Mouse (Mus musculus) bone marrow macrophage, adult 2 months (primary cell): ENCODE measurements around the gene Fam241a. TPM values are rescaled to one million over a fixed set of nuclear protein-coding genes. Genes with fewer than 3 reads are reported as not detected.

Experiments
- H3K27ac ChIP-seq: 2 replicates; pipeline ENCODE4 v1.5.1; 2012; ENCODE audit warnings: low read depth, low read length; ENCODE audit not compliant: insufficient read depth
- H3K4me1 ChIP-seq: 2 replicates; pipeline ENCODE4 v1.6.1; 2012; ENCODE audit warnings: low read length; ENCODE audit not compliant: control insufficient read depth, insufficient read depth
- H3K4me3 ChIP-seq: 2 replicates; pipeline ENCODE4 v1.5.1; 2012; ENCODE audit warnings: mild to moderate bottlenecking, low read length, moderate library complexity; ENCODE audit not compliant: insufficient read depth
- CTCF ChIP-seq: IDR thresholded peaks from 2 replicates; pipeline ENCODE4 v1.5.1; 2012; ENCODE audit warnings: low read depth, mild to moderate bottlenecking, low read length, moderate library complexity
- POLR2A ChIP-seq: IDR thresholded peaks from 2 replicates; pipeline ENCODE4 v1.6.1; 2012; ENCODE audit warnings: mild to moderate bottlenecking, low read depth, low read length, borderline replicate concordance
- polyA plus RNA-seq: library from polyadenylated mRNA; stranded (reverse); fragments of >200 nt; gene quantifications from 2 replicates; pipeline ENCODE4 v1.2.4, GENCODE M21; 2012; ENCODE audit not compliant: missing spikeins, insufficient read depth, insufficient read length

Fam241a gene
- polyA plus RNA-seq, 1 experiment, result 23.7 TPM

GRCm38 (mm10) chr3:127881684-127882083, 14.4 kb downstream of the Fam241a start:
- H3K4me3 ChIP-seq, result no peak overlapping the region
- TF ChIP-seq CTCF (no peak), POLR2A (no peak)
- H3K27ac ChIP-seq, result peak overlapping the region; percentile 5; the same call in 1 of the 2 replicates
- peaks cover 20% of the 10 kb centered on the region for H3K4me1 ChIP-seq

- peaks cover 16% of the 10 kb centered on the region for H3K4me1 ChIP-seq
- no peak for TF ChIP-seq CTCF
- H3K27ac ChIP-seq, result no peak overlapping the region
- no peak overlapping the region for H3K4me3 ChIP-seq
Observed at GRCm38 (mm10) chr3:127879968-127880367, 16.2 kb downstream of the Fam241a start.

- Histone ChIP-seq H3K27ac (no peak overlapping the region), H3K4me1 (peaks cover 2% of the 10 kb centered on the region; the same call in 1 of the 2 replicates), H3K4me3 (no peak overlapping the region)
- no peak for TF ChIP-seq CTCF
- no peak for TF ChIP-seq POLR2A
Observed at GRCm38 (mm10) chr3:127875509-127875908, 20.6 kb downstream of the Fam241a start.

- TF ChIP-seq POLR2A (no peak), CTCF (no peak)
- Histone ChIP-seq H3K27ac (no peak overlapping the region), H3K4me1 (peaks cover 2% of the 10 kb centered on the region; the same call in 1 of the 2 replicates)
Observed at GRCm38 (mm10) chr3:127875059-127875458, 21.1 kb downstream of the Fam241a start.

GRCm38 (mm10) chr3:127874254-127874883, 21.8 kb downstream of the Fam241a start:
- Histone ChIP-seq H3K4me1 (peaks cover 2% of the 10 kb centered on the region; the same call in 1 of the 2 replicates), H3K27ac (no peak overlapping the region), H3K4me3 (no peak overlapping the region)
- TF ChIP-seq POLR2A (no peak), CTCF (no peak)

More at GRCm38 (mm10) chr3:127875059-127875458, 21.1 kb downstream of the Fam241a start:
- H3K4me3 ChIP-seq, result no peak overlapping the region

DNA sequence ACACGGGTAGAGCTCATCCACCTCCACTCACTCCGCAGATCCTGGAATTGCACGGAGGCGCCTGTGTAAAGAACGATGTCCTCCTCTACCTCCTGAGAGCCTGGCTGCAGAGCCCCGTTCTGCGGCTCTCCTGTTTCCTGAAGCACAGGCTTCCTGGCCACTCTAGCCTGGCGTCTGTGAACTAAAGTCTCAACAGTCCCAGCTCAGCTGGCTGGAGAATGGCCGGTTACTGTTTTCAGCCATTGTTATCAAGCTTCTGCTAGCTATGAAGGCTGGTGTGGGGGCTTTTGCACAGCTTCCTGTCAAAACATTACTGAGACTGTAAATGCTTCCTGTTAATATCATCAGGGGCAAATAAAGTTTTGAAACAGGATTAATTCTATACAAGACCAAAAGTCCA, 24.5 kb downstream of the Fam241a start:
- no peak for TF ChIP-seq POLR2A
- no peak for TF ChIP-seq CTCF
- Histone ChIP-seq H3K4me3 (no peak overlapping the region), H3K27ac (no peak overlapping the region), H3K4me1 (peaks cover 2% of the 10 kb centered on the region)

DNA sequence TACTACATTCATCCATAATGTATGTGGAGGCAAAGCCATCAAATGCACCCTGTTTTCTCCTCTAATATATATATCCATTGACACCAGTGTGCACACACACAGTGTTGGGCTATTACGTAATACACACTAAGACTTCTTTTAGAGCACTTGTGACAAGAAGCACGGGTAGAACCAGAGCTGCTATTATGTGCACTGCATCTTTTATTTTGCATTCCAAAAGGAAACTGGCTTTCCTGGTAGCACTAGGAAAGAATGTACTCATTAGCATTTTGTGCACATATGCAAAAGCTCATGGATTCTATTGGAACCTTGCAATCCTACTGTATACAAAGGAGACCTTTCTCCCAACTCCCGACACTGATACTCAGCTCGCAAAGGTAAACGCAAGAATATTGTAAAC, 27.2 kb downstream of the Fam241a start:
- TF ChIP-seq CTCF (no peak), POLR2A (no peak)
- H3K27ac ChIP-seq, result no peak overlapping the region
- no peak overlapping the region for H3K4me3 ChIP-seq
- peaks cover 2% of the 10 kb centered on the region for H3K4me1 ChIP-seq

DNA sequence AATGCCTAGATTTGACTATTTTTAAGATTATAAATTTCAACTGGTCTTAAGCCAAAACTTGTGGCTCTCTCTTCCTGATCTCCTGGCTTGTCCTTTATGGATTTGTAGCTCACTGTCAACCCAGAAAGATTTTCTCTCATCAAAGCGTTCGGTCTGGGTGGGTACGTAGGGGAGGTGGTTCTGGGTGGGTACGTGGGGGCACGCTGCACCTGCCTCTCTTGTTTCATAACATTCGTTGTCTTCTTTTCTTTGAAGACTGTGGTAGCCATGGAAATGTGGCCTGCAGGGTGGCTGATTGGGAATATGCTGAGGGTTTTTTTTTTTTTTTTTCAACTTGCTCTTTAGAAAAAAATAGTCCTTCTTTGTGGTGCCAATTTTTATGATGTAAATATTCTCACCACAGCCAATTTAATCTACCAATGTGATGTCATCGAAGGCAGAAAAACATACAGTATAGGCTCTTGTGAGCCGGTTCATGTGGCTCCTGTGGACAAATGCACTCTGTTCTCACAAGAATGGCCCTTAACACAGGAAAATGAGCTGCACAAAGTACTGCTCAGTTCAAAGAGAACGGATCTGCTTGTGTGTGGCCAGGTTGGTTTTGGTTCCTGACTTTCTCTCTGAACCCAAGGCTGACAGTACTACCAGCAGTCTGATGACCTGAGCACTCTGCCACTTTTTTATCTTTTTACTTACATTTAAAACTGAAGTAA, 27.9 kb downstream of the Fam241a start:
- TF ChIP-seq POLR2A (no peak), CTCF (no peak)
- Histone ChIP-seq H3K4me3 (no peak overlapping the region), H3K4me1 (peaks cover 4% of the 10 kb centered on the region), H3K27ac (no peak overlapping the region)

- TF ChIP-seq CTCF, result no peak
- no peak for TF ChIP-seq POLR2A
- H3K27ac ChIP-seq, result no peak overlapping the region
- no peak overlapping the region for H3K4me3 ChIP-seq
- peaks cover 2% of the 10 kb centered on the region for H3K4me1 ChIP-seq
Observed at GRCm38 (mm10) chr3:127864242-127864641, 31.9 kb downstream of the Fam241a start.

DNA sequence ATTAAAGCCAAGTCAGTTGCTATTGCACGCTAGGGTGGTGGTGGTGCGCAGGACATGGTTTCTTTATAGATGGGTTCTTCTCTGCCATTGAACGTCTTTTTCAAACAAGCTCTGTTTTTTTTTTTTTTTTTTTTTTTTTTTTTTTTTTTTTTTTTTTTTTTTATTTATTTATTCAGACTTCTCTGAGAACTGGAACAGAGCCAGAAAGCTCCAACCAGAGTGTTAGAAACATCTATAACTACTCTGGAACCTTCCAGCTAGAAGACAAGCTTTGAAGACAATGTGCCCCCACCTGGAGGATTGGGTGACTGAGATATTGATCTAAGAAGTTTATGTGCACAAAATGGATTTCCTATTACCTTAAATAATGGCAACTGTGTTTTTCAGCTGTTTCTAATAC, 32.6 kb downstream of the Fam241a start:
- H3K27ac ChIP-seq, result no peak overlapping the region
- peaks cover 2% of the 10 kb centered on the region for H3K4me1 ChIP-seq
- TF ChIP-seq POLR2A, result no peak
- no peak for TF ChIP-seq CTCF
- H3K4me3 ChIP-seq, result no peak overlapping the region

GRCm38 (mm10) chr3:127862479-127862878, 33.6 kb downstream of the Fam241a start:
- Histone ChIP-seq H3K4me1 (peaks cover 2% of the 10 kb centered on the region; the same call in 1 of the 2 replicates), H3K4me3 (no peak overlapping the region), H3K27ac (no peak overlapping the region)
- TF ChIP-seq POLR2A (no peak), CTCF (no peak)
